Mouse (Mus musculus): ENCODE data around the gene Mmgt2. TPM values are rescaled to one million over a fixed set of nuclear protein-coding genes. Genes with fewer than 3 reads are reported as not detected.

The Mmgt2 gene
- polyA plus RNA-seq, 1 experiment: 89.4 TPM

DNA sequence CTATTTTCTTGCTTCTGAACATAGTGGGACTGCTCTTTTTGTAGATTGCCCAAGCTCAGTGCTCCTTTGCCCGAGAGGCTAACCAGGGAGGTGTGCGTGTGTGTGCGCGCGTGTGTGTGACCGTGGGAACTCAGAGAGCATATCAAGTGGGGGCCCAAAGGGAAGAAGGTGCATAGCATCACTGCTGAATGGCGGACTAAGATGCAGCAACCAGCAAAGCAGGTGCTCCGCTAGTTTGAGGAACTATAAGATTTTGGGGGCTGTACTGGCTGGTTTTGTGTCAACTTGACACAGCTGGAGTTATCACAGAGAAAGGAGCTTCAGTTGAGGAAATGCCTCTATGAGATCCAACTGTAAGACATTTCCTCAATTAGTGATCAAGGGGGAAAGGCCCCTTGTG, 27.4 kb upstream of the Mmgt2 start:
- DNase-seq (ENCODE audit: low spot score): no peak

DNA sequence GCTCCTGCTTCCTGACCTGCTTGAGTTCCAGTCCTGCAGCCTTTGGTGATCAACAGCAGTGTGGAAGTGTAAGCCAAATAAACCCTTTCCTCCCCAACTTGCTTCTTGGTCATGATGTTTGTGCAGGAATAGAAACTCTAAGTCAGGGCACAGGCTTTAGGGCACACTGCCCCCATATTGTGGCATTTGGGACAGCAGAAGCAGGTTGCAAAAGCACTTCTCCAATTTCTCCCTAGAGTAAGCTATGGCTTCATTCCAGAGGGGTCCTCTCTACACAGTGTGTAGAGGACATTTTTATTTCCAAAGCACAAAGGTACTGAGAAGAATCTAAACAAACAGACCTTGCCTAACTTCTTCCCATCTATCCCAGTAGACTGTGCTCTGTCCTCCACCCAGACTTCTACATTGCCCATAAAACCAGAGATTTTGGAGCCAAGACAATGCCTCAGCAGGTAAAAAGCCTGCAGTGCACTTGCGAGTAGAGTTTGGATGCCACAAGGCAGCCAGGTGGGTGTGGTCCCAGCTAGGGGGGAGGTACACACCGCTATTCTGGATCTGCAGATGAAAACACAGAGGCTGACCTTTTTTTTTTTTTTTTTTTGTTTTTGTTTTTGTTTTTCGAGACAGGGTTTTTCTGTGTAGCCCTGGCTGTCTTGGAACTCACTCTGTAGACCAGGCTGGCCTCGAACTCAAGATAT, 26.7 kb upstream of the Mmgt2 start:
- no peak for DNase-seq (ENCODE audit: low spot score)

GRCm38 (mm10) chr11:62622850-62623249, 25.6 kb upstream of the Mmgt2 start:
- no peak for DNase-seq (ENCODE audit: low spot score)

GRCm38 (mm10) chr11:62624341-62625291, 23.8 kb upstream of the Mmgt2 start:
- no peak for DNase-seq (ENCODE audit: low spot score)

DNA sequence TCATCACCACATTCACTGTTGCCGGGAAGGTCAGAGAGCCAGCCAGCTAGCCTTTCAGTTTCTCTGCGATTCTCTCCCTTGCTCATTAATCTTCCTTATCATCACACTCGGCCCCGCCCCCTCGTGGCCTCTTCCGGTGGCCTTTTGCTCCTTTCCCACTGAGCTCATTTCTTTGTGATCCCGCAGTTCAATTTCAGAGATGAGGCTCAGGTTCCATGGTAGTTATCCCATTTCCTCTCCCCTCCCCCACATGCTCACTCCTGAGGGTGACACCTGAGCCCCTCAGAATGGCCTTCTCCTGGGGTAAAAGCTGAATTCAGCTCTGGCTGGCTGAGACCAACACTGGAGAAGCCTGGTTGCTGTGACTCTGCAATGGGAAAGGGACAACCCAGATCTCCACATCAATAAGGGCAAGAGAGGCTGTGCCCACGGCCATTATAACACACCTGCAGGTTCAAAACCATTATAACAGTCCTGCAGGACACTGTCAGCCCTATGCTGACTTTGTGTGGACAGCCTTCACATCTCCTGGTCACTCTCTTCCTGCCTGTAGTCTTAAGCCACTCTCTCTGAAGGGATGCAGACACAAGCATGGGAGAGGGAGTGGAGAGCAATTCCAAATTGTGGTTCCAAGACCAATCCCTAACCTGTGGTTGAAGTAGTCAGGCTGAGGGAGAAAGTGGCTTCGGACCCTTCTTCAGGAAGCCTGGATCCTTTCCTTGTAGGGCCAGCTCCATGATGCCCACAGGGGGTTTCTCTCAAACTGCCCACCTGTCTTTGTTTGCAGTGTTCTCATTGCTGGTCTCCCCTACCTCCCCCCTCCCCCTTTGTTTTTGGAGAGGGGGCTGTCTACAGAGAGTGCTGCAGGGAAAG, 18.9 kb upstream of the Mmgt2 start:
- no peak for DNase-seq (ENCODE audit: low spot score)

DNA sequence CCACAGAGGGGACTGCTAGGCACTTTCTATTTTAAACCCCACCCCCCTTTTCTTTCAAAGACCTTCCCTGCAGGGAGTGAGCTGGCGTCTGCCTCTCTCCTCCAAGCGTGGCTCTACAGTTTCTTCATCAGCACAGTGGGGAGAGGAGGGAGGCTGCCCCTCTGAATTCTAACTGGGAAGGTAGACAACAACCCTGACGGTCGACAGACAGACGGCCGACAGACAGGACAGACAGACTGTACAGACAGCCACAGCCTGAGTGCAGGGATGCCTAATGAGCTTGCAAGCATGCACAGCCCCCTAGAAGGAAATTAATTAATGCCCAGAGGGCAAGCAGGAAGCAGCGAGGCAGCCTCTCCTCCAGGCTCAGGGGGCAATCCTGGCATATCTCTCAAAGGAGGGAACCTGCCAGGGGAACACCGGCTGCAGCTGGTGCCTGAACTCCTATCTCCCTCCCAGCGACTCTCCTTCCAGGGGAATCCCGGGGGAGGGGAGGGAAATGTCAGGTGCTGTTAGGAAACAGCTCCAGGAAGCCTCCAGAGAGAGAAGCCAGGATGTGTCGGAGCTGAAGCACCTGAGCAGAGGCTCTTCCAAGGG, 18.1 kb upstream of the Mmgt2 start:
- DNase-seq (ENCODE audit: low spot score): no peak

DNA sequence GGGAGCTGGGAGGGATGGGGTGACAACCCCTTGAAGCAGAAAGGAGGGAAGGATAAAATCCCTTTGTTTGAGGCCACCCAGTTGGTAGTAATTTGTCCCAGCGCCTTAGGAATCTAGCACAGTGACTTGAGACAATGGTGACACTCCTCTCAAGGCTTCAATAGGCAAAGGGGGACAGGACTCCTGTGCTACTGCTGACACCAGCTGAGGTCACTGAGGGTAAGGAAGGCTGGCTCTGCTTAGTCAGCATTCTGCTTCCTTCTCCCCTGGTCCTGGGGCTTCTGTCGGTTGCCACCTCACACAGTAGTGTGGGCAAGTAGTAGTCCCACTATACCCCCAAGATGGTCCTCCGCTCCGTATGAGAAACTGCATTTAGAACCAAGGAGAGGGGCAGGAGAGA, 17.3 kb upstream of the Mmgt2 start:
- no peak for DNase-seq (ENCODE audit: low spot score)

DNA sequence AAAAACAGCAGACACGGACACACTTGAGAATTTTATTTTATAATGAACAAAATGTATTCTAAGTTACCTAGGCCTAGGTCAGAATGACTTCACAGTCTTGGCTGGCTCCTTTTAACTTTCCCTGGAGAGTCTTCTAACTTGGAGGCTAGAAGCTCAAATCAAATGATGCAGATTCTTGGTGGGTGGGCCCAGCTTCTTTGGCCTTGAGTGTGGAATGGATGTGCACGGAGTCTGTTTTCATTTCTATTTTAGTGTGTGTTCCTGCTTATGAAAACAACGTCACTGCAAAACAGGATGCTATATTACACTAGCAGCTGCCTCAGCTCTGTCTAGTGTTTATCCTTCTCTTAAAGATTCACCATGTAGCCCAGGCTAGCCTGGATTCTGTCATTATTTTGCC, 13.1 kb upstream of the Mmgt2 start:
- no peak for DNase-seq (ENCODE audit: low spot score)

DNA sequence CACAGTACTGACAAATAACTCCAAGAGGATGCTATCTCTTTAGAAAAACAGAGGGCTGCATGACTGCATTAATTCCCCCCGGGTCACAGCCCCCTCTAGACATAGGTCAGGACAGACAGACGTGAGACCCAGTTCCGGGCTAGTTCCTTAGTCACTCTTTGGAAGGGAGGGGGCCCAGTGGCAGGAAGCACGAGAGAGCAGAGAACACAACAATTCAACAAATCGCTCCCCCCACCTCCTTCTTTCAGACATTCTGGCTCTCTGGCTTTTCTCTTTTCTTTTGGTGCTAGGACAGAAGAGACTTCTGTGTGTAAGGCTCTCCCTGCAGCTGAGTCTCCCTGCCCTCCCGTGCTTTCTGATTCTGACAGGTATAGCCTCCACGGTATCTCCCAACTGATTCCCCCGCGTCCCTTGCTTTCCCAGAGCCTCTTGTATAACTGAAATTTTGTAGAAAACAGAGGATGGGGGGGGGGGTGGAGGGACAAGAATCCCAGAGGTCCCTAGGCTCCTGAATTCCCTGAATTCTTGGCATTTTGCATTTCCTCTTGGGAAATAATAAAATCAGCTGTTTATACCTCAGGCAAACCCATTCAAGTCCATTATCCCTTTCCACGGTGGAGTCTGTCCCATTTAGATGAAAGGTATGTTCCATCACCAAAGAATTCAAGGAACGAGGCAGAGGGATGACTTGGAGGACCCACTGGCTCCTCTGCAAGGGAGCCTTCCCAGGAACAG, 12.2 kb upstream of the Mmgt2 start:
- DNase-seq (ENCODE audit: low spot score): no peak

DNA sequence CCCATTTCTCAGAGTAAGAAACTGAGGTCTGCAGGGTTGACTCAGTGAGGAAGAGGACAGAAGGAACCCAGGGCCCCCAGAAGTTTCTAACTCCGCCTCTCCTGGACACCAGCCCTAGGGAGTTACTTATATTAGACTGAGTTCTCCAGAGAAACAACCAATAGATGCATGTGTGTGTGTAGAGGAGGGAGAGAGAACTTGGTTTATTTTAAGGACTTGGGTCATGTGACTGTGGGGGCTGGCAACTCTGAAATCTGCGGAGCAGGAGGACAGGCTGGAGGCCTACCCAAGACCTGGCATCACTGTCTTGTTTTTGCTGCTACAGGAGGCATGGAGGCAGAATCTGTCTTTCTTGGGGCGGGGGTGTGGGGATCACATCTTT, 11.6 kb upstream of the Mmgt2 start:
- no peak for DNase-seq (ENCODE audit: low spot score)

DNA sequence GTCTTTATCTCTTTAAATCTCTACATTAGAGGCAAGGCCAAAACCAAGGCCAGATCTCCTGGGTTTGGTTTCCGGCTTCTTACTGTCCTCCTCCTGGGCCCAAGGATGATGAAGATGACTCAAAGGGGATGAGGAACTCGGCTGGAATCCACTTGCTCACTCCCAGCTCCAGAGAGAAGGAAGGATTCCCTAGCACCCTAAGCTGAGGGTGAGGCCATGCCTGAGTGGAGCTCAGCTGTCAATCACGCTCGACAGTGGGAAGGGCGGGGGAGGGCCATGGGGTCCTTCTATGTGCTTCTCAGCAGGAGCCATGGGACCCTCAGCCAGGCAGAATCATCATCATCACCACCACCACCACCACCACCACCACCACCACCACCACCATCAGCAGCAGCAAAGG, 11.1 kb upstream of the Mmgt2 start:
- DNase-seq (ENCODE audit: low spot score): no peak

DNA sequence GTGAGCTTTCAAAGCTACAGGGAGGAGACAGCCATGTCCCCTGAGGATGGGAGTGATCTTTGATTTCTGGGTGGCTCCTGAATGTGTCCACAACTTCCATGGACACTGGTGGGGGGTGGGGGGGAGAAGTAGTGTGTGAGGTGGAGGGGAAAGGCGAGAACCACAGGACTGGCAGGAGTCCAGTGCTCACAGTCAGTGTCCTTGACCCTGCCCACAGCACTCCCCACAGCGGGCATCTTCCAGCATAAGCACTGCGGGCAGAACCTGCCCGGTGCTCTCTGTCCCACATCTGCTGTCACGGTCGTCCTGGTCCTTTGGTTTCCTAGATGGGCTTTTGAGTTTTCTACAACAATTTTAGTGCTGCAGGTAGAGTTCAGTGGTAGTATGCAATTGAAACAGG, 10.7 kb upstream of the Mmgt2 start:
- DNase-seq (ENCODE audit: low spot score): no peak

- DNase-seq (ENCODE audit: low spot score): no peak
These were observed 10.1 kb upstream of the Mmgt2 start for GRCm38 (mm10) chr11:62638402-62638801.

GRCm38 (mm10) chr11:62640378-62640777, 8.1 kb upstream of the Mmgt2 start:
- no peak for DNase-seq (ENCODE audit: low spot score)

- no peak for DNase-seq (ENCODE audit: low spot score)
These were observed 6.2 kb upstream of the Mmgt2 start for GRCm38 (mm10) chr11:62642023-62642844.

DNA sequence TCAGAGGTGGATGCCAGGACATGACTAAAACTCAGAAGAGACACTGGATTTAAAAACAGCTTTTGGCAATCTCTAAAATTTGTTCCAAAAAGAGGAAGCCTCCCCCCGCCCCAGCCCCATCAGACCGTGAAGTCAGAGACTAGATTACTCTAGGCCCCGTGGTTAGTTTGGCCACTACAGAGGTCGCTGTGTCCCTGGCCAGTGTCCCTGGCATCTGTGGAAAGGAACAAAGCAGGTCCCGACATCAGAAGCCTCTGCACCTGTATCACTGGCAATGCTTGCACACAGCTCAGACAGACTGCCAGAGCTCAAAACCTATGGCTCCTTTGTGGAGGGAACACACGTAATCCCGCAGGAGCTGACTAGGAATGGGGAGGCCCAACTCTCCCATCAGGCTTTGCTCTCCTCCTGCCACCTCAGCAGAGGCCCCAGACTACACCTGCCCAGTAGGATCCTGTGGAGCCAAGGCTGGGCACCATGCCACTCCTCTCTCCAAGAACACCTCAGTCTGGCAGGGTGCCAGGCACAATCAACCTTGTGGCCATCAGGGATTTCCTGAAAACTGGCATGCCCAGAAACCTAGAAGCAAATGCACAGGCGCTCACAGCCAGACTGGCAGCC, 5.3 kb upstream of the Mmgt2 start:
- peak; percentile 33 for DNase-seq (ENCODE audit: low spot score)

DNA sequence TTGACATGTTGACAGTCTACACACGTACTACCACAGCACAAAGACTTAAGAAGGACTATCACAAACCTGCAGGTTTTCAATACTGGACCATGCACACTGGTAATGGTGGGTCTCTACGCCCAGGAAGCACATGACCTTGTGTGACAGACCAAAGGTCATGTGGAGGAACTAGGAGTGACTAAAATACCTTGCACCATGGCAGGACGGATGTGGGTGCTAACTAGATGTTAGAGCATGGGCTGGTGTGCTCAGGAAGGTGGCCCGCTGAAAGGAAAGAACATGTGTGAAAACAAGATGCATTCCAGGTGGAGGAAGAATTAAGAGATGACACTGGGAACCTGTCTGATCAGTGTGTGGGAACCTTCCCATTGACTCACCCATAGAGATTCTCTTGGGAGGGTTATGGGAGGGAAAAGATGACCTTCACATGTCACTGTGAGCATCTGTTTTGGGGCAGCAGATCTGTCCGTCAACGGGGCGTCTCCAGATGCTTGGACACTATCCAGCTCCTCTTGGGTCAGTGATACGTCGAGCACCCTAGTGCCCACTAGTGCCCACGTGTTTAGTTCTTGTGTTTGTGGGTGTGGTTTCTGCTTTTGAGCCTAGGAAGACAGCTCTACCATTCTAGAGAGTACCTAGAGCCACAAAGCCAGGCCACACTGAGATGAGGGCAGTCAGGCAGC, 4.6 kb upstream of the Mmgt2 start:
- DNase-seq (ENCODE audit: low spot score): no peak

DNA sequence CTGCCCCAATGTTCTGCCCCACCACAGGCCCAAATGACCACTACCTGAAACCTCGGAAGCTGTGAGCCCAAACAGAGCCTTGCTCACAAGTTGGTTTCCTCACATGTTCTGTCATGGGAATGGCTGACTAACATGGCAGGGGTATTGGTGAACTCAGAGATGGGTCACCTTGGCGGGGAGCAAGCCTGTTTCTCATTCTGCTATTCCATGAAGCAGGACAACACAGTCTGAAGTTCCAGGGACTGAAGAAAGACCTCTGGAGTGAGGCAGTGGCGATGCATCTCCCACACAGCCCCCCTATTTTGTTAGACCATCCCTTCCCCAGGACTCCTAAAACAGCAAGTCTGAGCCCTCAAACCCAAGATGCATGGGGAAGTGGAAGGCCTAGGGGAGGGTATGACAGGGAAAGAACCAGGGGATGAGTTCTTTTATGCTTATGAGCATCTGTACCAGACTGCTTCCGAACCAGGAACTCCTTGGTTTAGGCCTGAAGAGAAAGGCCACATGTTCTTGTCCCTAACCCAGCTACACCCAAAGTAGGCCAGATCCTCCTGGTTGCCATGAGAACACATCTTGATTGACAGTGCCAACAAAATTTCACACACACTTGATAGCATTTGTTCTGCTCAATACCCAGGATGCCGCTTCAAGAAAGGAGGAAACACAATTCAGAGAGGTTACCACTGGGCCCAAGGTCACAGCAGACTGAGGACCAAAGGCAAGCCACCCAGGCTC, 3.7 kb upstream of the Mmgt2 start:
- no peak for DNase-seq (ENCODE audit: low spot score)

- no peak for DNase-seq (ENCODE audit: low spot score)
These were observed 3.2 kb upstream of the Mmgt2 start for GRCm38 (mm10) chr11:62645337-62645675.

All from urinary bladder, adult 2 months (tissue).